Mouse (Mus musculus): Measurements from ENCODE around the gene Abca8b.

GRCm38 (mm10) chr11:110010836-110011546 is 15.3 kb upstream of the Abca8b start:
- TF ChIP-seq POLR2A (IDR thresholded peaks at IDR 0.05; ENCODE audit: control insufficient read depth, low read depth, low read length) (no peak), CTCF (IDR thresholded peaks at IDR 0.05; ENCODE audit: control insufficient read depth, insufficient read depth, insufficient replicate concordance, low read depth, low read length) (no peak)

Data from testis, adult 2 months (tissue).